Mouse (Mus musculus): ENCODE measurements around the gene Galnt15.

DNA sequence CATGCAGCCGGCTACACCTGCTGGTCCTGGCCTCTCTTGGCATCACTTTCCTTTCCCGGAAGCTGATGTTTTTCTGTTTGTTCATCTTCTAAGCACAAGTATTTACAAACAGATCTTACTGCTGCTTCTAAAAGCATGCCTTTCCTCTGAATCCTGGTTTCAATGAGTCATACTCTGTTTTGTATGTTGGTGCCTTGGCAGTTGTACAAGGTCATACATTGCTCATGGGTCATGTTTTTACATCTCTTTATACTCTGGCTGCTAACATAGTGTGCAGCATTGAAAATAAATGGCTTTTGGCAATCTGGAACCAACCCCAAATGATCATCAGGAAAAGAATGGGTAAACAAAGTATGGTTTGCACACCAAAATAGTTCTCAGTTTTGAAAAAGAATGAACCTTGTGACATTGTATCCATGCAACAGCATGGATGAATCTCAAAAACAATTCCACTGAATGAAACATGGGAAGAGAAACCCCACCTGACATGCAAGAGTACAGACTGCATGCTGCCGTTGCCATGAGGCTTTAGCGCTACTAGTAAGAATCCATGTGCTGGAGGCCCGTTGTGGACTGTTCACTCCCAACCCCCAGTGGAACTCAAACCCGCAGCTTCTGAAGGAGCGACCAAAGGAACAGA lies 13.5 kb upstream of the Galnt15 start:
- TF ChIP-seq CTCF (IDR thresholded peaks at IDR 0.05; ENCODE audit: control insufficient read depth, insufficient read depth, low read length) = no peak
- no peak for TF ChIP-seq POLR2A (IDR thresholded peaks at IDR 0.05; ENCODE audit: borderline replicate concordance, control insufficient read depth, low read depth, low read length)

All from bone marrow, adult 2 months (tissue).